Mouse (Mus musculus): ENCODE results near the gene Plekhg6.

DNA sequence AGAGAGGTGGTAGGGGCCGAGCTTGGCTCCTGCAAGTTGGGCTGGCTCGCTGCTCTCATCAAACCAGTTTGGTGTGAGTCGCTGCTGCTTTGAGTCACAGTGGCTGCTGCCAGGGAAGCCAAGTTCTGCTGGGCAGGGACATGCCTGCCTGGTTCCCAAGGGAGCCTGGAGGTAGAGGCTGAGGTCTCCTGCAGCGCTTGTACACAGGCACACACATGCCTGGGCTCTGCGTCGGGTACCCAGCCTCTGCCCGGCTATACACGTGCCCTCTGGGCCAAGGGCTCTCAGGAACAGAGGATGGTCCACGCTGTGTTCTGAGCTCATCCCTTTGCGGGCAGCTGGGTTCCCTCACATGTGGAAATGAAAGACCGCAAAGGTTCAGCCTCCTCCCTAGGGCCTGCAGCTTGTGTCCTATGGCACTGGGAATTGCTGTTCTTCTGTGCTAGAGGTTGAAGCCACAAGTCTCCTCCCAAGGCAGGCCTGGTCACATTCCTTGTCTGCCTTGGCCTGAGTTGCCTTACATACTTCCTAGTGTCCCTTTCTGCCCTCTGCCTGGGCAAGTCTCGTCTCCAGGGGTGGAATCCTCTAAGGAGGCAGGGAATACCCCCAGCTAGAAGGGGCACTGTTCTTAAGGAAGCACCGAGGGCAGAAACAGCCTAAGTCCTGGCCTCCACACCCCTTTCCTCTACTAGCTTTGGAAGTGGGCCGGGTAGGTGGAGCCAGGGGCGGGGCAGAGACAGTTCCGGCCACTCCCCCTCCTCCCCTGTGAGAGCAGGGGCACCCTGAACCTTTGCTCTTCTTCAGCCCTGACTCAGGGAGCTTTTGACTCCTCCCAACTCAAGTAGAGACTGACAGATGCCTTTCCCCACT, 2.8 kb downstream of the Plekhg6 start:
- no peak for TF ChIP-seq CTCF (IDR thresholded peaks at IDR 0.05; ENCODE audit: borderline replicate concordance, insufficient read depth, low read length)
- TF ChIP-seq POLR2A (IDR thresholded peaks at IDR 0.05; ENCODE audit: low read depth, low read length) = peak; percentile 26; the same call in 1 of the 2 replicates

Measured in embryonic fibroblast, embryonic 13.5 days (primary cell).